Mouse (Mus musculus) left cerebral cortex, adult 8-10 months (tissue): ENCODE measurements at regions not wholly inside any gene's neighbourhood (a gene's known extent, or its start where the extent isn't known, plus 50 kb on each side); places are given as distances from the start of the nearest gene placed in this dataset.
"Not testable (repeated sequence)": the region's sequence is repeated elsewhere in the genome, so short reads cannot be mapped to it uniquely, and the experiment has no call there.

Experiments used
- DNase-seq, 2 experiments: peaks; one replicate each; pipeline ENCODE4 v3.0.0; 2022; ENCODE audit warnings: low spot score in 2 of 2

GRCm38 (mm10) chr9:88220360-88220759 is 106.6 kb upstream of the Nt5e start:
- no peak for DNase-seq

GRCm38 (mm10) chr9:88221276-88221675 is 105.7 kb upstream of the Nt5e start:
- DNase-seq = no peak

- DNase-seq = peak in 1 of 2 experiments; percentile 48
These were observed 105.1 kb upstream of the Nt5e start for GRCm38 (mm10) chr9:88221850-88222353.

DNA sequence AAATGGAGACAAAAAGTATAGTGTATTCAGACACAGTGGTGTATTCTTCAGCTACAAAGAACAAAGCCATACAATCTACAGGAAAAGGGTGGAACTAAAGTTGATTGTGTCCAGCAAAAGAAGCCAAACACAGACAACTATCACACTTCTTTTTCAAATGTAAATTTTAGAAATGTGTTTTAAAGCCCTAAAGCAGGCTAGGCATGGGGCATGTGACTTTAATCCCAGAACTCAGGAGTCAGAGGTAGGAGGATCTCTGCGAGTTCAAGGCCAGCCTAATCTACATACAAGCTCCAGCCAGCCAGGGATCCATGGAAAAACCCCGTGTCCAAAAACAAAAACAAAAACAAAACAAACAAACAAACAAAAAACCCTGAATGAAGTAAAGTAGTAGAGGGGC is 89.9 kb upstream of the Nt5e start:
- no peak for DNase-seq

DNA sequence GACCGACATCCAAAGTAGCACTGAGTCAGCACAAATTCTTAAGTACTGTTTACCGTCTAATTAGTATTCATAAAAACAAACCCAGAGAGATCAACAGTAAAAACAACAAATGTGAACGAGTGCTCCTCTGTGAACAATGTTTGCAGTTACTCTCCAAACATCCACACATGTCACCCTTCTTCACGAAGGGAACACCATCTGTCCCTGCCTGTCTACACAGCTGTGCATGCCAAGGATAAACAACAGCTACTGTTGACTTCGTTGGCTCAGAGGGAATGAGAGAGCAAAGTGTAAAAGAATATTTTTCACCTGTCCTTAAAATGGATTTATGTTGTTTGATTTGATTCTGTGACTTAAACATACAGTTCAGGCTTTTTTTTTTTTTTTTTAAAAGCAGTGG is 88.7 kb upstream of the Nt5e start:
- no peak for DNase-seq

DNA sequence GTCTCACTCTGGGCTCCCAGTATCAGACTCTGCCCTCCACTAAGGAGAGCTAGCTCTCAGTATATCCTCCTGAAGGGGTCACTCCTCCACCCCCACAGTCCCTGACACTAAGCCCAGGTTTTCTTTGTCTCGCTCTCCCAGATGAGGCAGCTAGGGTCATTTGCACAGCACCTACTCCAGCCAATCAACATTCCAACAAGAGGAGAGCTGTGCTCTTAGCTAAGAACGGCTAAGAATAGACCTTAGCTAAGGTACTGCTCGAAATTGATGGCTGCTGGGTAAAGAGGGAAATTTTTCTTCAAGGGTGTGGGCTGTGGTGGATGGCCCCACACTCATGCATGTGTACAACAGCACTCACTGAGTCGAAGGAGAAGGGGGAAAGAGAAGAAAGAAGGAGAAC is 86.3 kb upstream of the Nt5e start:
- DNase-seq = no peak

DNA sequence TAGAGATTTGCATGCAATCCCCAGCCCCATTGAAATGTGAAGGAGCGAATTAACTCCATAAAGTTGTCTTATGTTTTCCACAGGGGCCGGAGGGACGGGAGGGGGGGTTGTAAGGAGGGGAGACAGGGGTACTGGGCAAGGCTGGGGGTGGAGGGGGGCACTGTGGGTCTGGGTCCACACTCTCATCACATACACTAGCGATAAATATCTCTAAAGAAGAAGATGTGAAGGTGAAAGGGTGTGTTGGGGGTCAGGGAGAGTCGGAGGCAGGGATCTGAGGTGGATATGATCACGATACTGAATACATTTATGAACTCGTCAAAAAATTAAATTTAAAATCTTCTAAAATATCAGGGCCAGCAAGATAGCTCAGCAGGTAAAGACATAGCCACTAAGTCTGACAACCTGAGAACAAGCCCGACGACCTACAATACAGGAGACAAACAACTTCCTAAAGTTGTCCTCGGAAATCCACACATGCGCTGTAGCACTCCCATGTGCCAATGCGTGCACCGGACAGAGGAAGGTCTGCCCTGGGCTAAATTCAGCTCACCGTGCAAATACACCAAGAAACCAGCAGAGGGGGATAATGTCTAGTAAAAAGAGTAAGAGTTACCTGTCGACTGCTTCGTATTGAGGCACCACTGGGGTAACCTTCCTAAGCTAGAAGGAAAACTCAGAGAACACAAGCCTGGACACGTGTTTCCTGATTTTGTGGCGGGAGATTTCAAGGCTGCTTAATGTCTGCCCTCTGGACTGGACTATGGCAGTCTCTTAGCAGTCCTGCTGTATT is 85.6 kb upstream of the Nt5e start:
- DNase-seq = peak; percentile 39 to 45

DNA sequence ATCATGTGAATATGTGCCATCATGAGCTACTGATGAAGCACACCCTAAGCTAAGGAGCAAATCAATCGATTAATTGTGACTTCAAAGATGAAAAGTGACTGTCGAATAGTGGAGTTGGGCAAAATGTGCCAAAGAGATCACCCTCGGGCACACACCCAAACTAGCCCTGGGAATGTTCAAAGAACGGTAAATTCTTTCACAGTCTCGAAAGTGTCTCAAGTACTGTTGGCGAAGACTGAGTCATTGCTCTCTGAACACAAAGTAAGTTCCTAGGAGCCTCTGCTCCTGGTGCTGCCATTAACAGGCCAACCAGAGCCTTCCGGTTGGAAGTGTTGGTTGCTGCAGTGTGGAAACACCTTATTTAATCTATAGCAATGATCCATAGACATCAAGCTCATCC is 84.5 kb upstream of the Nt5e start:
- no peak for DNase-seq

DNA sequence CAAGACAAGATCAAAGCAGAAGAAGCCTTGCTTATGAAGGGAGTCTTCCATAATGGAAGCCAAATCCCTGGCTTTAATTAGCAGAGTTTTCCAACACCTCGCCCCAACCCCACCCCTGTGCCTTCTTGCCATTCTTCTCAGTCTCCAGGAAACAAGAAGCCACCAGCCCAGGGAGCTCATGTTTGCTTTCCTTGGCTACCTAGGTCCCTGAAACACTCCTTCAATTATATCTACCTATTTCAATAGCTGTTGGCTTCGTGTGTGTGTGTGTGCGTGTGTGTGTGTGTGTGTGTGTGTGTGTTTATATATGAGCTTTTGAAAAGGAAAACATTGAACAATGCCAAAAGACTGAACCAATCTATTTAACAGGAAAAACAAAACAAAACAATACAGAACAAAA is 82.5 kb upstream of the Nt5e start:
- DNase-seq = no peak

DNA sequence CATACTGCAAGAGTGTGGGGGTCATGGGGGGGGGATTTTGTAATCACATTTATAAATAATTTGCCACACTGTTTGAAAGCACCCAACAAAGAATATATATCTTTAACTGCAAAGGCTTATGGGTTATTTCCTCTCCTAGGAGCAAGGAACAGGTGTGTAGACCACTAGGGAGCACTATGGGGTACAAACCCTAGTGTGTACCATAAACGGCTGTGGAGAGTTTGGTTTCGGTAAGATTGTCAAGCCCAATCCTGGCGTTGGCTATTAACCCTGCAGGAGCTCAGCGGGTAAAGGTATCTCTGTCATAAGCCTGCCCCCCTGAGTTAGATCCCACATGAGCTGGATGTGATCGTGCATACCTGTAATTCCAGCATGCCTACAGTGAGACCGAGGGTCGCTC is 71.0 kb upstream of the Nt5e start:
- DNase-seq = no peak

GRCm38 (mm10) chr9:88259627-88260026 is 67.4 kb upstream of the Nt5e start:
- DNase-seq = no peak

DNA sequence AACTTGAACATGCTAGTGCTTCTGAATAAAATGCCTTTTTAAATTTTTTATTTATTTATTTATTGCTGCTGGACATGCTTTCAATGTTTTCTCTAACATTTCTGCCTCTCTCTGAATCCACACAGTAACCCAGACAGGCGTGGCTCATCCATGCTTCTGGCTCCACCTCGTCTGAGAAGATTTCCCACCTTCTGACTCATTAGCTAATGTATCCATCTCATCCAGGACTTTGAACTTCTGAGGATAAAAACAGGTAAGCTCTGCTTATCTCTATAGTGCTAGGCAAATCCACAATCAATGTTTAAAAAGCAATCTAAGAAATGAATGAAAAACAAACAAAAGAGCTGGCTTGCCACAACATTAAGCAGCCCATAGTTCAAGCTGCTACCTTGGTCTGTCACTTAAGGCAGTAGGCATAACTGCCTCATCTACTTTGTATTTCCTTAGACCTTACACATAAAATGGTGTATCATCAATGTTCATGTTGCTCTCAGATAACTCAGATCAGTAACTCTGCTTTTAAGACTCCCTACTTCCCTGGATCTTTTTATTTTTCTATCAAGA is 66.8 kb upstream of the Nt5e start:
- DNase-seq = no peak

- DNase-seq = no peak
These were observed 64.5 kb upstream of the Nt5e start for GRCm38 (mm10) chr9:88262461-88262860.

DNA sequence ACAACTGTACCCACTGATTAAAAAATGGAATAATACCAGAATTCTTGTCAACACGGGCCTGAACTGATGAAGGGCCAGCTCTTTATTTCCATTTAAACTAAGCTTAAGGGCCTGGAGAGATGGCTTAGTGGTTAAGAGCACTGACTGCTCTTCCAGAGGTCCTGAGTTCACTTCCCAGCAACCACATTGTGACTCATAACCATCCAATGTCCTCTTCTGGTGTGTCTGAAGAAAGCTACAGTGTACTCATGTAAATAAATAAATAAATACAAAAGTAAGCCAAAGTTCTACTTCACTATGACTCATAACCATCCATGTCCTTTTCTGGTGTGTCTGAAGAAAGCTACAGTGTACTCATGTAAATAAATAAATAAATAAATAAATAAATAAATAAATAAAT is 60.7 kb upstream of the Nt5e start:
- not testable (repeated sequence) for DNase-seq

GRCm38 (mm10) chr9:88268811-88269210 is 58.2 kb upstream of the Nt5e start:
- DNase-seq = no peak

- no peak for DNase-seq
These were observed 57.8 kb upstream of the Nt5e start for GRCm38 (mm10) chr9:88269216-88269615.

- no peak for DNase-seq
These were observed 56.2 kb upstream of the Nt5e start for GRCm38 (mm10) chr9:88270836-88271235.

- DNase-seq = no peak
These were observed 53.7 kb upstream of the Nt5e start for GRCm38 (mm10) chr9:88273304-88273703.

- DNase-seq = no peak
These were observed 53.0 kb upstream of the Nt5e start for GRCm38 (mm10) chr9:88274040-88274439.

- no peak for DNase-seq
These were observed 52.2 kb upstream of the Nt5e start for GRCm38 (mm10) chr9:88274681-88275336.

GRCm38 (mm10) chr9:88276023-88276568 is 50.9 kb upstream of the Nt5e start:
- DNase-seq = no peak

GRCm38 (mm10) chr9:88277031-88277430 is 50.0 kb upstream of the Nt5e start:
- DNase-seq = peak in 1 of 2 experiments; percentile 15
